Mouse (Mus musculus) kidney, postnatal 4 days (tissue): Measurements from ENCODE around the gene Mta2.
A peak's percentile ranks its signal among the peaks of the same experiment; 100 is the strongest.
"Not testable (repeated sequence)": the region's sequence is repeated elsewhere in the genome, so short reads cannot be mapped to it uniquely, and the experiment has no call there.

Experiments
- DNase-seq, 2 experiments: peaks; one replicate each; pipeline ENCODE4 v3.0.0; 2021; ENCODE audit warnings: mixed read lengths in 2 of 2

Mta2 gene

GRCm38 (mm10) chr19:8941515-8942217, at the start of gene Mta2:
Gene Mta2 (plus strand): TSS chr19:8941875.
- peak; percentile 99 for DNase-seq

DNA sequence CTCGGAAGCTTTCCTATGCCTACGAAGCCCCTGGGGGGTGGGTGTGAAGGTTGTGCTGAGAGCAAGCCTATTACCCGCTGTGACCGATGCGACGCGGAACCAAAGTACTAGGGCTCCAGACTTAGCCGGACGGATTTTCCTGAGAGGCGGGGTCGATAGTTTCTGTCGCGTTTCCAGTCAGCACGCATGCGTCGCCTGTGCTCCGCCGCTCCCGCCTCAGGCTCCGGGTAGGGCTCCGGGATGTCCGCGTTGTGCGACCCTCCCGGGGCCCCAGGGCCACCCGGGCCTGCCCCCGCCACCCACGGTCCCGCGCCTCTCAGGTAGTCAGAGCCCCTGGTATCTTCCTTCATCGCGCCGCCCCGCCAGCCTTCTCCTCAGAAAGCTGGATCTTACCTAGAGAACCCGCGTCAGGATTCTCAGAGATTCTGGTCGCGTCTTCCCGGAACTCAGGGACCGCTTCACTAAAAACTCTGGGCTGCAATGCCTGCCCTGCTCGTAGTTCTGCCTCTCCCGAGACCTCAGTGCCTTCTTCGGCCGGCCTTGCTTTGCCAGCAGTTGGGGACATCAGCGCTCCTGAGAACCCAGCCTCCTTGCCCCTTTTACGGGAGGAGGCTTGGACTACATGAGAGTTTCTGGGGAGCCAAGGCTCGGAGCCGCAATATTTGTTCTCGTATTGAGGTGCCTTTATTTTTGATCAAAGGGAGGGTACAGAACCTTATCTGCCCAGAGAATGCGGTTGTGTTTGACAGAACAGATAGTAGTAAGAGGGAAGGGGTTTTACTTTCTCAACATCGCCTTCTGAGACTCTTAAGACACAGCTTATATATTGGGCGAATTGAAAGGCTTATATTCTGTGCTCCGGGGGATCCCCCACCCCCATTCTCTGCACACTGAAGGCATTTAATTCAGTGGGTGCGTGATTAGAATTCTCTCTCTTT, 48.6 kb upstream of the Mta2 start, which contains the start of gene Ints5:
TSS of gene Ints5 (plus strand) at position 177 of the 938 bp plus-strand sequence.
- peak; percentile 89 to 91 for DNase-seq

DNA sequence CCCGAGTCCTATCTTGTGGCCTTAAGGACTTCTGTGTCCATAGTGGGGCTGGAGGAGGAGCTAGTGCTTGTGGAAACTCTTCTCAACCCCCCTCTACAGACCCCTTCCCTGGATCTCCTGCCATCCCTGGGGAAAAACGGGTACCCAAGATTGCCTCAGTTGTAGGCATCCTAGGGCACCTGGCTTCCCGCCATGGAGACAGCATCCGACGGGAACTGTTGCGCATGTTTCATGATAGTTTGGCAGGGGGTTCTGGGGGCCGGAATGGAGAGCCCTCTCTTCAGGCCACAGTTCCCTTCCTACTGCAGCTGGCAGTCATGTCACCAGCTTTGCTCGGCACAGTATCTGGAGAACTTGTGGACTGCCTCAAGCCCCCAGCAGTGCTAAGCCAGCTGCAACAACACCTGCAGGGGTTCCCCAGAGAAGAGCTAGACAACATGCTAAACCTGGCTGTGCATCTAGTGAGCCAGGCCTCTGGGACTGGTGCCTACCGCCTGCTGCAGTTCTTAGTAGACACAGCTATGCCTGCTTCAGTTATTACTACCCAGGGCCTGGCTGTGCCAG, 46.2 kb upstream of the Mta2 start:
- DNase-seq, result no peak

GRCm38 (mm10) chr19:8896231-8896630, 45.4 kb upstream of the Mta2 start:
- not testable (repeated sequence) for DNase-seq

DNA sequence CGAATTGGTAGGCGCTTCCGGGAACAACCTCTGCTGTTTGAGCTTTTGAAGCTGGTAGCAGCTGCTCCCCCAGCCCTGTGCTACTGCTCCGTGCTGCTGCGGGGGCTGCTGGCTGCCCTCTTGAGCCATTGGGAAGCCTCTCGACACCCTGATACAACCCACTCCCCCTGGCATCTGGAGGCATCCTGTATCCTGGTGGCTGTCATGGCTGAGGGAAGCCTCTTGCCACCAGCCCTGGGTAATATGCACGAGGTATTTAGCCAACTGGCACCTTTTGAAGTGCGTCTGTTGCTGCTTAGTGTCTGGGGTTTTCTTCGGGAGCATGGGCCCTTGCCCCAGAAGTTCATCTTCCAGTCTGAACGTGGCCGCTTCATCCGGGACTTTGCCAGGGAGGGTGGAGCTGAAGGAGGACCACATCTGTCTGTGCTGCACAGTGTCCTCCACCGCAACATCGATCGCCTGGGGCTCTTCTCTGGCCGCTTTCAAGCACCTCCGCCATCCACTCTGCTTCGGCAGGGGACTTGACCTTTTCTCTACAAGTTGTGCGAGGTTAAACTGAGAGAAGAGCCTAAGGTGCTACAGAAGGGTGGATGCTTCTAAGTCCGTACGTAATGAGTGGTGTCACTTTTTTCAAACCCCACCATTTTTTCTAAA, 44.3 kb upstream of the Mta2 start:
- peak; percentile 70 to 77 for DNase-seq

DNA sequence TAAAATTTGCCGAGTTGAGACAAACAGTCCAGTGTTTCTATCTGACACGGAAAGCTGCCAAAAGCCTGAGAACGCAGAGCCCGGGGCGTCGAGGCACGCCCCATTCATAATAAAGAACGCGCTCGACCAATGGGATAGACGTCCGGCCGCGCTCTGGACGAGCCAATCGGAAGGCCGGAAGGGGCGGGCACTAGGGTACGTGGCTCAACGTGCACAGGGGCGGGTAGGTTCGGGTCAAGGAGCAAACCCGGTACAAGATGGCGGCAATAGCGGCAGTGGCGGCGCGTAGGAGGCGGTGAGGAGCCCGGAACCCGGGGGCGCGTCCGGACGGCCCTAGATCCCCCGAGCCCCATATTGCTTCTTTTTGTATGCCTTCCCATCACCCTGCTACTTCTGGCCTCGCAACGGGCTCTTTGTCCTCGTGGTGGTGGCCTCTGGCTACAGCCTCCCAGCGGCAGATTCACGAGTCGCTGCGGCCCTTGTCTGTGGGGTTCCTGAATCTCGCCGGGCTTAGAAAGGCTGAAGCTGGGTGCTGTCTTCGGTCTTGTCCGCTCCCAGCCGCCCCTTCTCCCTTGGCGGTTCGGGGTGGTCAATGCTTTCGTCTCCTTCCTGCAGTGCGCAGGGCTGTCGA, 43.7 kb upstream of the Mta2 start, which contains the start of gene Ganab:
TSS of gene Ganab (plus strand) at position 207 of the 631 bp plus-strand sequence.
- DNase-seq, result peak; percentile 95 to 98

DNA sequence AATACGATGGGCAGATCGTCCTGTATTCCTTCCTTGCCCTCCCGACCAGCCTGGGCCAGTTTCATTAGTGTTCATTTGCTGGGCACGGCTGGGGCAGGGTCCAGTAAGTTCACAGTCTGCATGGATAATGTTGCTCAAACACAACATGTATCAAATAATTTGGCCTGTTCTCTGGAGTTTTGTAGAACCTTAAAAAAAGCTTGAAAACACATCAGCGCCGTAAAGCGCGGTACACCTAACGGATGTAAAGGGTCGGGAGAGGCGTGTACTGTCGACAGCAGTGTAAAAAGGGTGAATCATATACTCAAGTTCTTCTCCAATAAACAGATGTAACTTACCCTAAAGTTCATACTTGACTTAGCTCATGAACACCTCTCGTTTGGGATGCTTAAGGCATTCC, 43.1 kb upstream of the Mta2 start:
- no peak for DNase-seq

- DNase-seq, result peak; percentile 36 to 45
These were observed 42.6 kb upstream of the Mta2 start for GRCm38 (mm10) chr19:8899079-8899478.

DNA sequence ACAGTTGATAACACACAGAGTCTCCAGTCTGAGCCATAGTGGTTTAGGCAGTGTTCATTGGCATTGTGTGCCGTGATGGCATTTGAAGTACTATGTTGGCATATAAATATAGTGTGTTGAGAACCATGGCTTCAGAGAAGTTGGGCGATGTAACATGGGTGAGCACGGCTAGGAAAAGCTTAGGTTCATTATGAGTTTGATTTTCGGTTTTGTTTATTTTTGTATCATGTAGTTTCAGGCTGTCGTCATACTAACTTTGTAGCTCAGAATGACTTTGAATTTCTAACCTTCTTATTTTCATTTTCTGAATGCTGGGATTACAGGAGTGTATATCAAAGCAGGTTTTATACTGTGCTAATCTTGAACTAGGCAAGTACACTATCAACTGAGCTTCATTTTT, 38.3 kb upstream of the Mta2 start:
- no peak for DNase-seq

DNA sequence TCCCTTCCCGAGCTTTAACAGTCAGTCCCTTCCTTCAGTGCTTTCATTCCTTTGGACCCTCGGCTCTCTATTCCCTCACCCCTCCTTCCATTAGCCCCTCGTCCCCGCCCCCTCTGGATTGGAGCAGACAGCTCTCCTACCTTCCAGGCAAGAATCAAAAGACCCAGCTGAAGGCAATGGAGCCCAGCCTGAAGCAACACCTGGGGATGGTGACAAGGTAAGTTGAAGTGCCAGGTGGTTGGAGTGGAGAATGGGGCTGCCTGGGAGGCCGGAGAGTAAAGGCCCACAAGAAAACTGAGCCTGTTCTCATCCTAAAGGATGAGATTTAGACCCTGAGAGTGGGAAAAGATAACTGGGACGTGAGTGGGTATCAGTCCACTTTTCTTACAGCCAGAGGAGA, 33.1 kb upstream of the Mta2 start:
- DNase-seq, result no peak

- DNase-seq, result no peak
These were observed 29.9 kb upstream of the Mta2 start for GRCm38 (mm10) chr19:8911810-8912209.

DNA sequence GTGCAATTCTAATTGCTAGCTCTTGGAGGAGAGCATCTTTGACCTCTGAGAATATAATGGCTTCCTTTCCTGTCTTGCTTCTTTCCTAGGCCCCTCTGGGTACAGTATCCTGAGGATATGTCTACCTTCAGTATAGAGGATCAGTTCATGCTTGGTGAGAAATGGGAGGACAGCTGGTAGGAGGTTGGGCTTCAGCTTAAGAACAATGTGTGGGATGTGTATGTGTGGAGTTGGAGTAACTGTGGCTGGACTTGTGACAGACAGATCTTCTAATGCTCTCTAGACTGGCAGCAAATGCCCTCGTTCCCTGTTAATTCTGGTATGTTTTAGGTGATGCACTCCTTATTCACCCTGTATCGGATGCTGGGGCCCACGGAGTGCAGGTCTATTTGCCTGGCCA, 27.5 kb upstream of the Mta2 start:
- DNase-seq, result no peak

DNA sequence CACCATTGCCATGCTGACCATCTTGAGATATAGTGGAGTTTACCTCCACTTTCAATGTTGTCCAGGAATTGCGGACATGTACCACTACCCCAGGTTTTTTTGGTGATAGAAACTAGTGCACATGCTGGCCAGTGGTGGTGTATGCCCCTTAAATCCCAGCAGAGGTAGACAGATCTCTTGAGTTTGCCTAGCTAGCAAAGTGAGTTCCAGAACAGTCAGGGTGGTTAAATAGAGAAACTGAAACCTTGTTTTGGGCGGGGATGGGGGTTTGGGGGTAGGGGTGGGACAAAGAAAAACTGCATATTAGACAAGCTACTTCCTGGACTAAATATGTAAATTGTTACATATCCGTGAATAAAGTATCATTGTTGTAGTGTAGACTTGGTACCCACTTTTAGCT, 22.7 kb upstream of the Mta2 start:
- no peak for DNase-seq

DNA sequence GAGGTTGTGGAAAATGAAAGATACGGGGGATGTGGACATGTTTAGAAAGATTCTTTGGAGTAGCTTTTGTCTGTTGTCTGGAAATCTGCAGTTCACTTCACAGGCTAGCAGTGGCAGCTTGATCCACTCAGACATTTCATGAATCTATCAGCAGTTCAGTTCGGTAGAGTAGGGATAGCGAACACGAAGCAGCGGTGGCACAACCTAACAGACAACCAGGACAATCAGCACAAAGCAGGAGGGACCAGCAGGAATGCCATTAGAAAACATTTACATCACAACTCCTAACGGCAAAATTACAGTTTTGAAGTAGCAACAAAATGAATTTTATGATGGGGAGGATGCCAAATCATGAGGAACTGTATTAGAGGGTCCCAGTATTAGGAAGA, 22.0 kb upstream of the Mta2 start:
- DNase-seq, result peak in 1 of 2 experiments; percentile 25

GRCm38 (mm10) chr19:8920073-8920736, 21.5 kb upstream of the Mta2 start, which contains the start of gene B3gat3:
Gene B3gat3 (plus strand): TSS chr19:8920374.
- DNase-seq, result peak; percentile 97 to 98

GRCm38 (mm10) chr19:8920836-8921291, 20.8 kb upstream of the Mta2 start:
- peak; percentile 41 to 66 for DNase-seq

- no peak for DNase-seq
These were observed 19.9 kb upstream of the Mta2 start for GRCm38 (mm10) chr19:8921741-8922140.

DNA sequence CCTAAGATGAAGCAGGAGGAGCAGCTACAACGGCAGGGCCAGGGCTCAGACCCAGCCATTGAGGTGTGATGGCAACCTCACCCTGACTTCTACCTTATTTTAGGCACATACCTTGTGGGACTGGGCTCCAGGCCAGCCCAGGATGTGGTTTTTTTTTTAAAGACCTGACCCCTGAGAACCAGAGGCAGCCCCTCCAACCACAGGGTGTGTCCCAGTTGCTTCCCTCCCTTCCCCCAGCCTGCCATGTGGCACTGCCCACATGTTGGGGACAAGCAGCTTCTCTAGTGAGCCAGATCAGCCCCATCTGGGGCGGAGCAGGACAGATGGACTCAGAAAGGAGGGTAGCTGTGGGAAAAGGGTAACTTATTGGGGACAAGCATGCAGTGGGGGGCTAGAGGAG, 14.9 kb upstream of the Mta2 start:
- no peak for DNase-seq

- DNase-seq, result no peak
These were observed 13.7 kb upstream of the Mta2 start for GRCm38 (mm10) chr19:8927891-8928525.

GRCm38 (mm10) chr19:8928689-8929223, 12.9 kb upstream of the Mta2 start:
- DNase-seq, result peak in 1 of 2 experiments; percentile 19
